Mouse (Mus musculus) embryonic facial prominence, embryonic 13.5 days (tissue): Measurements from ENCODE around the gene Llcfc1. TPM values are rescaled to one million over a fixed set of nuclear protein-coding genes. Genes with fewer than 3 reads are reported as not detected.

Source experiments
- ATAC-seq: fragments of 200-750 bp; cut with Nextera tagmentation; 2 replicates; pipeline ENCODE4 v1.8.0; 2017; ENCODE audit warnings: low read depth; ENCODE audit not compliant: insufficient number of reproducible peaks, insufficient read depth, low FRiP score, low TSS enrichment
- H3K27ac ChIP-seq: fragments of 300-500 bp; sonication (generic); 2 replicates; pipeline ENCODE4 v1.5.1; 2015; ENCODE audit warnings: moderate library complexity, mild to moderate bottlenecking, inconsistent platforms
- H3K27me3 ChIP-seq: fragments of 300-500 bp; sonication (generic); 2 replicates; pipeline ENCODE4 v1.6.1; 2015; ENCODE audit warnings: mild to moderate bottlenecking, inconsistent platforms
- H3K36me3 ChIP-seq: fragments of 300-500 bp; sonication (generic); 2 replicates; pipeline ENCODE4 v1.6.1; 2015; ENCODE audit warnings: mild to moderate bottlenecking, inconsistent platforms
- H3K4me1 ChIP-seq: fragments of 300-500 bp; sonication (generic); 2 replicates; pipeline ENCODE4 v1.6.1; 2015; ENCODE audit warnings: inconsistent platforms
- H3K4me2 ChIP-seq: fragments of 300-500 bp; sonication (generic); 2 replicates; pipeline ENCODE4 v1.6.1; 2015; ENCODE audit warnings: moderate library complexity, mild to moderate bottlenecking, inconsistent platforms
- H3K4me3 ChIP-seq: fragments of 300-500 bp; sonication (generic); 2 replicates; pipeline ENCODE4 v1.5.1; 2015; ENCODE audit warnings: mild to moderate bottlenecking, inconsistent platforms
- H3K9ac ChIP-seq: fragments of 300-500 bp; sonication (generic); 2 replicates; pipeline ENCODE4 v1.6.1; 2015; ENCODE audit warnings: mild to moderate bottlenecking, inconsistent platforms
- H3K9me3 ChIP-seq: fragments of 300-500 bp; sonication (generic); 2 replicates; pipeline ENCODE4 v1.6.1; 2016; ENCODE audit warnings: inconsistent platforms
- WGBS: fragments of 180-500 bp; shearing (Covaris S2); methylation state at CpG from one replicate; pipeline ENCODE4 v1.1.7; 2015; ENCODE audit warnings: mixed read lengths; 5-methylcytosine and 5-hydroxymethylcytosine counted together
- polyA plus RNA-seq: library from polyadenylated mRNA; unstranded; fragments of >200 nt; fragmentation: Nextera tagmentation; extraction: Ambion mirVana; gene quantifications from 2 replicates; pipeline ENCODE4 v1.2.1, GENCODE M21; 2015

The Llcfc1 gene
- polyA plus RNA-seq: not detected in 2 replicates

- no peak for ATAC-seq
- H3K27me3 ChIP-seq: no peaks in the 10 kb centered on the region
- no peaks in the 10 kb centered on the region for H3K9me3 ChIP-seq
- H3K4me1 ChIP-seq: no peaks in the 10 kb centered on the region
- no peak within 1 kb of the TSS for H3K4me3 ChIP-seq
- WGBS: 94% methylated on average over 2 of the region's 2 CpGs
- no peak within 1 kb of the TSS for H3K4me2 ChIP-seq
- no peak within 1 kb of the TSS for H3K27ac ChIP-seq
- H3K9ac ChIP-seq: no peak within 1 kb of the TSS
- no peaks in the 10 kb centered on the region for H3K36me3 ChIP-seq
Measured at GRCm38 (mm10) chr6:41684131-41684530, at the start of gene Llcfc1. TSS of gene Llcfc1 (plus strand) at chr6:41684431.

GRCm38 (mm10) chr6:41635211-41635610, 49.0 kb upstream of the Llcfc1 start:
- Histone ChIP-seq H3K9me3 (no peaks in the 10 kb centered on the region), H3K4me3 (no peak overlapping the region), H3K27ac (no peak overlapping the region), H3K4me1 (peaks cover 9% of the 10 kb centered on the region), H3K4me2 (no peak overlapping the region), H3K36me3 (no peaks in the 10 kb centered on the region), H3K9ac (no peak overlapping the region), H3K27me3 (no peaks in the 10 kb centered on the region)
- 30% methylated on average over 1 of the region's 1 CpGs for WGBS
- no peak for ATAC-seq

GRCm38 (mm10) chr6:41636178-41636577, 48.1 kb upstream of the Llcfc1 start, which contains the start of gene Trpv6:
TSS of gene Trpv6 (minus strand) at chr6:41636405.
- no peak for ATAC-seq
- peaks cover 9% of the 10 kb centered on the region for H3K4me1 ChIP-seq
- WGBS: 16% methylated on average over 5 of the region's 5 CpGs
- H3K36me3 ChIP-seq: no peaks in the 10 kb centered on the region
- 0 out of 2 replicates have a peak within 1 kb of the TSS, but pooled peaks have one; percentile 1 for H3K4me2 ChIP-seq
- H3K27me3 ChIP-seq: no peaks in the 10 kb centered on the region
- no peak within 1 kb of the TSS for H3K4me3 ChIP-seq
- H3K9me3 ChIP-seq: no peaks in the 10 kb centered on the region
- H3K9ac ChIP-seq: no peak within 1 kb of the TSS
- no peak within 1 kb of the TSS for H3K27ac ChIP-seq

- Histone ChIP-seq H3K4me2 (no peak overlapping the region), H3K36me3 (no peaks in the 10 kb centered on the region), H3K9ac (no peak overlapping the region), H3K27ac (no peak overlapping the region), H3K4me3 (no peak overlapping the region), H3K27me3 (no peaks in the 10 kb centered on the region), H3K9me3 (no peaks in the 10 kb centered on the region), H3K4me1 (peaks cover 9% of the 10 kb centered on the region)
- ATAC-seq: no peak
- WGBS: 36% methylated on average over 1 of the region's 1 CpGs
Measured at GRCm38 (mm10) chr6:41637393-41637792, 46.8 kb upstream of the Llcfc1 start.

- H3K27ac ChIP-seq: no peak overlapping the region
- no peaks in the 10 kb centered on the region for H3K27me3 ChIP-seq
- peaks cover 9% of the 10 kb centered on the region for H3K4me1 ChIP-seq
- no peak overlapping the region for H3K9ac ChIP-seq
- H3K4me2 ChIP-seq: no peak overlapping the region
- no peak overlapping the region for H3K4me3 ChIP-seq
- H3K36me3 ChIP-seq: no peaks in the 10 kb centered on the region
- WGBS: 77% methylated on average over 6 of the region's 6 CpGs
- no peak for ATAC-seq
- no peaks in the 10 kb centered on the region for H3K9me3 ChIP-seq
Measured at GRCm38 (mm10) chr6:41637927-41638506, 46.2 kb upstream of the Llcfc1 start.

GRCm38 (mm10) chr6:41640449-41640848, 43.8 kb upstream of the Llcfc1 start:
- no peak overlapping the region for H3K4me3 ChIP-seq
- no peak overlapping the region for H3K9ac ChIP-seq
- H3K4me2 ChIP-seq: no peak overlapping the region
- no peaks in the 10 kb centered on the region for H3K36me3 ChIP-seq
- H3K9me3 ChIP-seq: no peaks in the 10 kb centered on the region
- H3K27ac ChIP-seq: no peak overlapping the region
- no peak for ATAC-seq
- no peaks in the 10 kb centered on the region for H3K4me1 ChIP-seq
- H3K27me3 ChIP-seq: no peaks in the 10 kb centered on the region
- WGBS: 47% methylated on average over 3 of the region's 3 CpGs

- Histone ChIP-seq H3K4me3 (no peak overlapping the region), H3K36me3 (no peaks in the 10 kb centered on the region), H3K27me3 (no peaks in the 10 kb centered on the region), H3K4me2 (no peak overlapping the region), H3K4me1 (no peaks in the 10 kb centered on the region), H3K9ac (no peak overlapping the region), H3K27ac (no peak overlapping the region), H3K9me3 (no peaks in the 10 kb centered on the region)
- ATAC-seq: no peak
- 84% methylated on average over 6 of the region's 6 CpGs for WGBS
Measured at GRCm38 (mm10) chr6:41641173-41641866, 42.9 kb upstream of the Llcfc1 start.

- Histone ChIP-seq H3K4me2 (no peak overlapping the region), H3K4me1 (no peaks in the 10 kb centered on the region), H3K9ac (no peak overlapping the region), H3K9me3 (no peaks in the 10 kb centered on the region), H3K36me3 (no peaks in the 10 kb centered on the region), H3K27me3 (no peaks in the 10 kb centered on the region), H3K27ac (no peak overlapping the region), H3K4me3 (no peak overlapping the region)
- no peak for ATAC-seq
- 89% methylated on average over 4 of the region's 4 CpGs for WGBS
Measured at GRCm38 (mm10) chr6:41642765-41643164, 41.5 kb upstream of the Llcfc1 start.

- H3K27ac ChIP-seq: no peak overlapping the region
- no peaks in the 10 kb centered on the region for H3K4me1 ChIP-seq
- no peaks in the 10 kb centered on the region for H3K9me3 ChIP-seq
- ATAC-seq: no peak
- no peak overlapping the region for H3K9ac ChIP-seq
- H3K36me3 ChIP-seq: no peaks in the 10 kb centered on the region
- WGBS: 88% methylated on average over 3 of the region's 3 CpGs
- H3K27me3 ChIP-seq: no peaks in the 10 kb centered on the region
- H3K4me3 ChIP-seq: no peak overlapping the region
- H3K4me2 ChIP-seq: no peak overlapping the region
Measured at GRCm38 (mm10) chr6:41643227-41643626, 41.0 kb upstream of the Llcfc1 start.

GRCm38 (mm10) chr6:41646220-41646619, 38.0 kb upstream of the Llcfc1 start:
- no peak for ATAC-seq
- H3K9ac ChIP-seq: no peak overlapping the region
- no peaks in the 10 kb centered on the region for H3K9me3 ChIP-seq
- H3K4me3 ChIP-seq: no peak overlapping the region
- WGBS: 78% methylated on average over 3 of the region's 3 CpGs
- H3K27ac ChIP-seq: no peak overlapping the region
- no peaks in the 10 kb centered on the region for H3K36me3 ChIP-seq
- H3K27me3 ChIP-seq: no peaks in the 10 kb centered on the region
- no peak overlapping the region for H3K4me2 ChIP-seq
- no peaks in the 10 kb centered on the region for H3K4me1 ChIP-seq

- Histone ChIP-seq H3K4me3 (no peak overlapping the region), H3K9ac (no peak overlapping the region), H3K4me2 (no peak overlapping the region), H3K36me3 (no peaks in the 10 kb centered on the region), H3K27me3 (no peaks in the 10 kb centered on the region), H3K27ac (no peak overlapping the region), H3K4me1 (no peaks in the 10 kb centered on the region), H3K9me3 (no peaks in the 10 kb centered on the region)
- no peak for ATAC-seq
Measured at GRCm38 (mm10) chr6:41646672-41647071, 37.6 kb upstream of the Llcfc1 start.

GRCm38 (mm10) chr6:41653173-41653572, 31.1 kb upstream of the Llcfc1 start:
- Histone ChIP-seq H3K27ac (no peak overlapping the region), H3K36me3 (no peaks in the 10 kb centered on the region), H3K27me3 (no peaks in the 10 kb centered on the region), H3K4me3 (no peak overlapping the region), H3K9ac (no peak overlapping the region), H3K9me3 (no peaks in the 10 kb centered on the region), H3K4me2 (no peak overlapping the region), H3K4me1 (no peaks in the 10 kb centered on the region)
- no peak for ATAC-seq
- WGBS: 91% methylated on average over 5 of the region's 5 CpGs
